Mouse (Mus musculus) layer of hippocampus, adult 11-12 months (tissue): ENCODE data around the gene Pycr1.

ENCODE experiments used
- DNase-seq: peaks from one replicate; pipeline ENCODE4 v3.0.0; 2022; ENCODE audit warnings: low spot score

The Pycr1 gene

GRCm38 (mm10) chr11:120626785-120627467 lies 16.6 kb downstream of the Pycr1 start:
- no peak for DNase-seq

- DNase-seq: no peak
Observed at GRCm38 (mm10) chr11:120625152-120625775, 18.3 kb downstream of the Pycr1 start, which contains the start of gene Sirt7. Sirt7 (minus strand) TSS chr11:120625240.

GRCm38 (mm10) chr11:120624680-120625111 lies 18.9 kb downstream of the Pycr1 start:
- peak; percentile 86 for DNase-seq

- peak; percentile 69 for DNase-seq
Observed at GRCm38 (mm10) chr11:120623961-120624679, 19.4 kb downstream of the Pycr1 start.

- DNase-seq: no peak
Observed at GRCm38 (mm10) chr11:120622805-120623204, 20.8 kb downstream of the Pycr1 start.

- no peak for DNase-seq
Observed at GRCm38 (mm10) chr11:120620195-120620594, 23.4 kb downstream of the Pycr1 start.

GRCm38 (mm10) chr11:120618619-120619535 lies 24.7 kb downstream of the Pycr1 start:
- DNase-seq: no peak

GRCm38 (mm10) chr11:120617519-120618112 lies 26.0 kb downstream of the Pycr1 start, which contains the start of gene Pcyt2:
Pcyt2 (minus strand) TSS chr11:120617936.
- DNase-seq: peak; percentile 93

GRCm38 (mm10) chr11:120616617-120617294 lies 26.8 kb downstream of the Pycr1 start:
- no peak for DNase-seq

- DNase-seq: no peak
Observed at GRCm38 (mm10) chr11:120615606-120616203, 27.9 kb downstream of the Pycr1 start.

GRCm38 (mm10) chr11:120615167-120615566 lies 28.4 kb downstream of the Pycr1 start:
- DNase-seq: no peak

GRCm38 (mm10) chr11:120613976-120614375 lies 29.6 kb downstream of the Pycr1 start:
- no peak for DNase-seq

GRCm38 (mm10) chr11:120613481-120613972 lies 30.0 kb downstream of the Pycr1 start:
- no peak for DNase-seq

GRCm38 (mm10) chr11:120612763-120613162 lies 30.8 kb downstream of the Pycr1 start:
- peak; percentile 77 for DNase-seq

- DNase-seq: no peak
Observed at GRCm38 (mm10) chr11:120610477-120611046, 33.0 kb downstream of the Pycr1 start.

GRCm38 (mm10) chr11:120609250-120609649 lies 34.3 kb downstream of the Pycr1 start:
- no peak for DNase-seq

- no peak for DNase-seq
Observed at GRCm38 (mm10) chr11:120608241-120609034, 35.1 kb downstream of the Pycr1 start, which contains the start of gene Npb. Npb (plus strand) TSS chr11:120608477.

GRCm38 (mm10) chr11:120606764-120607163 lies 36.8 kb downstream of the Pycr1 start:
- DNase-seq: no peak

- no peak for DNase-seq
Observed at GRCm38 (mm10) chr11:120605667-120606066, 37.9 kb downstream of the Pycr1 start.
